13 mouse cellular contexts compared by ENCODE assay signal in the genomic region with DNA sequence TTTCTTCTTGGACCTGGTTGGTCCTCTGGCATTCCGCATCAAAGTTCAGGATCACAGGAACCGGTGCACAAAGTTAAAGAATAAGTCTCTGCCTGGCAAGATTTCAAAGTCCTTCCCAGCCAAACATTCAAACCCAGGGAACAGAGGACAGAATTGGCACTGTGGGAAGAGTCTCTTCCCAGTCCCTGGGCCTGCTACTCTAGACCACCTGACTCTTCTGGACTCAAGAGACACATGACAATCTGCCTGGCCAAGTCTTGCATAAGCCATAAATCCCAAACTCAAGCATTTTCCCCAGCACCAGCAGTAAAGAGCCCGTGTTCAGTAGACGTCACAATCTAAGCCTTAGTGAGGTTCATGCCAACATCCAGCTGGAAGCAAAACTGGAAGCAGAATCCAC. TPM values are rescaled to one million over a fixed set of nuclear protein-coding genes. Genes with fewer than 3 reads are reported as not detected.
DNase-seq lines count a peak whose midpoint lies in the region; ATAC-seq and TF ChIP-seq lines count a peak whose summit lies in the region.
"Had no signal": no experiment of that assay in that cellular context is flagged by ENCODE, and none has a peak within 500 bp of the region (broad histone marks: within the 10 kb centered on the region; RNA-seq: fewer than 3 reads in every experiment).

No protein-coding gene starts in this region.

- no peak for TF ChIP-seq CTCF in lung, embryonic 14.5 days (IDR thresholded peaks at IDR 0.05; ENCODE audit: low read depth)
- TF ChIP-seq CTCF in liver, postnatal 0 days (IDR thresholded peaks at IDR 0.05; ENCODE audit: low read depth): no peak

- no peak for ATAC-seq in lung, embryonic 14.5 days (ENCODE audit: insufficient read depth)
- no peak for ATAC-seq in heart, embryonic 12.5 days (ENCODE audit: insufficient number of reproducible peaks, low FRiP score)
- ATAC-seq in liver, postnatal 0 days: no peak

- no peak overlapping the region for H3K4me3 ChIP-seq in lung, embryonic 14.5 days (ENCODE audit: low read depth, low read length)
- H3K4me3 ChIP-seq in heart, embryonic 12.5 days: no peak overlapping the region
- H3K4me3 ChIP-seq in liver, postnatal 0 days (ENCODE audit: low read depth, low read length): no peak overlapping the region
- H3K4me3 ChIP-seq: heart, embryonic 13.5 days; lung, embryonic 15.5 days had no signal

- no peak overlapping the region for H3K9ac ChIP-seq in lung, embryonic 14.5 days
- H3K9ac ChIP-seq in heart, embryonic 12.5 days: no peak overlapping the region
- no peak overlapping the region for H3K9ac ChIP-seq in liver, postnatal 0 days (replicated peaks)
- H3K9ac ChIP-seq: lung, embryonic 15.5 days had no signal

- no peak for TF ChIP-seq EP300 in liver, postnatal 0 days (IDR thresholded peaks at IDR 0.05; ENCODE audit: low read depth)

- H3K27me3 ChIP-seq in lung, embryonic 14.5 days (ENCODE audit: insufficient read depth, low read length): no peaks in the 10 kb centered on the region
- no peaks in the 10 kb centered on the region for H3K27me3 ChIP-seq in heart, embryonic 12.5 days (replicated peaks)
- no peaks in the 10 kb centered on the region for H3K27me3 ChIP-seq in liver, postnatal 0 days (ENCODE audit: insufficient read depth, low read length)
- H3K27me3 ChIP-seq: heart, embryonic 13.5 days; lung, embryonic 15.5 days had no signal

- intact Hi-C loops in gastrocnemius, postnatal 14 days (cut with DNase I; ENCODE audit: low total_unique reads): no loop called here

- peak; percentile 39 for DNase-seq in gastrocnemius, adult 18-20 months (ENCODE audit: low spot score)
- no peak for DNase-seq in gastrocnemius, postnatal 14 days
- no peak for DNase-seq in lung, embryonic 14.5 days
- no peak for DNase-seq in lung, postnatal 25 days (ENCODE audit: low spot score)
- no peak for DNase-seq in liver, postnatal 0 days
- DNase-seq in cerebellum, adult 8-10 months: no peak
- DNase-seq in thymus, postnatal 14 days: no peak
- DNase-seq: thymus, postnatal 25 days had no signal

- H3K27ac ChIP-seq in lung, embryonic 14.5 days (ENCODE audit: low read depth): 0 out of 2 replicates have a peak overlapping the region, but pooled peaks have one; percentile 4
- 0 out of 2 replicates have a peak overlapping the region, but pooled peaks have one; percentile 12 for H3K27ac ChIP-seq in heart, embryonic 12.5 days (ENCODE audit: poor library complexity, severe bottlenecking)
- H3K27ac ChIP-seq in liver, postnatal 0 days (ENCODE audit: low read depth): peak overlapping the region; percentile 87
- H3K27ac ChIP-seq: heart, embryonic 13.5 days had no signal

- no peak overlapping the region for H3K4me2 ChIP-seq in lung, embryonic 14.5 days
- no peak overlapping the region for H3K4me2 ChIP-seq in heart, embryonic 12.5 days
- H3K4me2 ChIP-seq in liver, postnatal 0 days (ENCODE audit: low read depth, low read length): peak overlapping the region; percentile 58
- H3K4me2 ChIP-seq: lung, embryonic 15.5 days had no signal

- peaks cover 56% of the 10 kb centered on the region for H3K36me3 ChIP-seq in lung, embryonic 14.5 days (ENCODE audit: insufficient read depth)
- peaks cover 36% of the 10 kb centered on the region for H3K36me3 ChIP-seq in heart, embryonic 12.5 days
- peaks cover 57% of the 10 kb centered on the region for H3K36me3 ChIP-seq in liver, postnatal 0 days (replicated peaks; ENCODE audit: insufficient read depth, low read length)

- 84% methylated on average over 4 of the region's 4 CpGs for WGBS in lung, embryonic 14.5 days
- WGBS in heart, embryonic 12.5 days: 94% methylated on average over 4 of the region's 4 CpGs
- 82% methylated on average over 4 of the region's 4 CpGs for WGBS in liver, postnatal 0 days (ENCODE audit: insufficient replicate concordance)

- H3K4me1 ChIP-seq in lung, embryonic 14.5 days (ENCODE audit: insufficient read depth): peaks cover 10% of the 10 kb centered on the region
- H3K4me1 ChIP-seq in heart, embryonic 12.5 days (replicated peaks): peaks cover 57% of the 10 kb centered on the region
- H3K4me1 ChIP-seq in liver, postnatal 0 days (ENCODE audit: insufficient read depth): peaks cover 47% of the 10 kb centered on the region

- no peaks in the 10 kb centered on the region for H3K9me3 ChIP-seq in lung, embryonic 14.5 days (ENCODE audit: low read depth, low read length)
- H3K9me3 ChIP-seq in heart, embryonic 12.5 days (replicated peaks): no peaks in the 10 kb centered on the region
- H3K9me3 ChIP-seq in liver, postnatal 0 days (ENCODE audit: low read length): no peaks in the 10 kb centered on the region
- H3K9me3 ChIP-seq: heart, embryonic 13.5 days; lung, embryonic 15.5 days had no signal

RNA-seq across cellular contexts. Expression of a gene that starts 4.0 kb away (rescaled TPM):
- 1 to 10 TPM; 4.7 to 6.4 TPM for total RNA-seq in gastrocnemius, adult 18-20 months (2021)
- total RNA-seq in gastrocnemius, postnatal 14 days (2021): 1 to 10 TPM; 9.3 to 9.7 TPM
- 14.7 and 16.2 TPM in 2 replicates for polyA plus RNA-seq in lung, embryonic 14.5 days (2014; fragmentation: Nextera tagmentation; extraction: Ambion mirVana)
- polyA plus RNA-seq in heart, embryonic 12.5 days (2016; fragmentation: Nextera tagmentation; extraction: Ambion mirVana): 10.7 and 12.6 TPM in 2 replicates
- 5.5 and 5.7 TPM in 2 replicates for polyA plus RNA-seq in liver, postnatal 0 days (2015; fragmentation: Nextera tagmentation; extraction: Ambion mirVana)

RNA-seq across cellular contexts. Expression of a gene that starts 13.3 kb away (rescaled TPM):
- total RNA-seq in gastrocnemius, adult 18-20 months (2021): not detected
- total RNA-seq in gastrocnemius, postnatal 14 days (2021): not detected
- polyA plus RNA-seq in lung, embryonic 14.5 days (2014; fragmentation: Nextera tagmentation; extraction: Ambion mirVana): not detected in 2 replicates
- polyA plus RNA-seq in heart, embryonic 12.5 days (2016; fragmentation: Nextera tagmentation; extraction: Ambion mirVana): not detected in 2 replicates
- polyA plus RNA-seq in liver, postnatal 0 days (2015; fragmentation: Nextera tagmentation; extraction: Ambion mirVana): not detected in 2 replicates
- total RNA-seq: common myeloid progenitor, adult 5-6 weeks; left cerebral cortex, adult 18-20 months had no signal
- polyA plus RNA-seq: heart, embryonic 13.5 days; lung, embryonic 15.5 days had no signal

RNA-seq across cellular contexts. Expression of a gene that starts 28.8 kb away (rescaled TPM):
- total RNA-seq in gastrocnemius, adult 18-20 months (2021): 1 to 10 TPM; 2.8 to 3.7 TPM
- 1 to 10 TPM; 4.0 to 5.0 TPM for total RNA-seq in gastrocnemius, postnatal 14 days (2021)
- 15.0 and 17.6 TPM in 2 replicates for polyA plus RNA-seq in lung, embryonic 14.5 days (2014; fragmentation: Nextera tagmentation; extraction: Ambion mirVana)
- polyA plus RNA-seq in heart, embryonic 12.5 days (2016; fragmentation: Nextera tagmentation; extraction: Ambion mirVana): 9.7 and 11.2 TPM in 2 replicates
- polyA plus RNA-seq in liver, postnatal 0 days (2015; fragmentation: Nextera tagmentation; extraction: Ambion mirVana): 4.5 and 4.9 TPM in 2 replicates

RNA-seq across cellular contexts. Expression of a gene that starts 43.7 kb away (rescaled TPM):
- 10 to 100 TPM; 30.5 to 42.8 TPM for total RNA-seq in gastrocnemius, adult 18-20 months (2021)
- total RNA-seq in gastrocnemius, postnatal 14 days (2021): 10 to 100 TPM; 12.7 to 15.5 TPM
- 2.7 TPM in 2 replicates for polyA plus RNA-seq in lung, embryonic 14.5 days (2014; fragmentation: Nextera tagmentation; extraction: Ambion mirVana)
- polyA plus RNA-seq in heart, embryonic 12.5 days (2016; fragmentation: Nextera tagmentation; extraction: Ambion mirVana): 1.1 and 1.2 TPM in 2 replicates
- polyA plus RNA-seq in liver, postnatal 0 days (2015; fragmentation: Nextera tagmentation; extraction: Ambion mirVana): 12.6 and 17.0 TPM in 2 replicates

Comparison
In these comparisons a context has a peak if more than half of its experiments do, and no peak if none do; other contexts are left out.
1. H3K27ac ChIP-seq: peak in every context shown above with its lines; median percentile 87 in liver, postnatal 0 days; 12 in heart, embryonic 12.5 days; 4 in lung, embryonic 14.5 days.